Mouse (Mus musculus): ENCODE results near the gene Dennd5b.

Dennd5b gene

DNA sequence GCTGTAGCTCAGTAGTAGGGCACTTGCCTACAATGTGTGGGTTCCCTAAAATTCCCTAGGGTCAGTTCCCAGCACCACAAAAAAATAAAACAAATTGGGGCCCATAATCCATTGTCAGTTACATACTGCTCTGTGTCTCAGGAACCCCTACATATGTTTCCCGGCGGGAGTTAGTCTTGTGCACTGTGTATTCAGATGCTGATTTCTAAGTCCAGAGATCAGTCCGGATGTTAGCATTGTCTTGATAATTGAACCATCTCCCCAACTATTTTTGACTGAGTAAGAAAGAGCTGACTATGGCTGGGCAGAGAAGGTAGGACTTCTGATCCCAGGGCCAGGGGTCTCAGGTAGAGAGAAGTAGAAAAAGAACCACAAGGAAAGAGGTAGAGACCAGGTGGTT lies 144.4 kb downstream of the Dennd5b start:
- in situ Hi-C loops (cut with MboI, MseI): no loop called here

DNA sequence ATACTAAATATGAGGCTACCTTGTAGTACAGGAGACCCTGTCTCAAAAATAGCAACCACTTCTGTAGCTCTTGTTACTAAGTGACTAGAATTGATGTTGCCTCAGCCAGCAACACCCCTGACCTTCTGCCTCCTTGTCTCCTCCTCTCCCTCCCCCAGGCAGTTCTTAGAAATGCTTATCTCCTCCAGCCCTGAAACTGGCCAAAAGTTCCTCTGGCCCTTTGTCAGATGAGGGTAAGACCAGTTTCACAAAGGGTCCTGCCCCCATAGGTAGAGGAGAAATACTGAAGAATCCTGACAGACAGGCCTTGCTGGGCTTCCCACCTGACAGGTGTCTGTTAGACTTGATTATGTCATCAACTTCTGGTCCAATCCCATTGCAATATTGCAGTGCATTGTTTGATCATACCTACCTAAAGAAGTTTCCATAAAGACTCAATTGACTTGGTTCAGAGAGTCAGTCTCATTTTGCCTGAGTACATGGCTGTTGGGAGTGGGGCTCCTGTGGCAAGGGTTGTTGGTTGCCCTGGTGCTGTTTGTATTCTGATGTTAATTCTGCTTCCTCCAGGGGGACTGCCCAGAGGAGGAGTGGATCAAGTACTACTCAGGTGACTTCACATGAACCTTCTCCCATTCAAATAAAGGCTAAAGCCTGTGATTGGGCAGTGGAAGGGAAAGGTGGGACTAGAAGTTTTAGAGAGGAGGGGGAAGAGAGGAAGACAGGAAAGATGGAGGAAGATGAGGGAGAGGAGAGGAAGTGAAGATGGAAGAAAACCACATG lies 145.6 kb downstream of the Dennd5b start:
- in situ Hi-C loops (cut with MboI, MseI): no loop called here

DNA sequence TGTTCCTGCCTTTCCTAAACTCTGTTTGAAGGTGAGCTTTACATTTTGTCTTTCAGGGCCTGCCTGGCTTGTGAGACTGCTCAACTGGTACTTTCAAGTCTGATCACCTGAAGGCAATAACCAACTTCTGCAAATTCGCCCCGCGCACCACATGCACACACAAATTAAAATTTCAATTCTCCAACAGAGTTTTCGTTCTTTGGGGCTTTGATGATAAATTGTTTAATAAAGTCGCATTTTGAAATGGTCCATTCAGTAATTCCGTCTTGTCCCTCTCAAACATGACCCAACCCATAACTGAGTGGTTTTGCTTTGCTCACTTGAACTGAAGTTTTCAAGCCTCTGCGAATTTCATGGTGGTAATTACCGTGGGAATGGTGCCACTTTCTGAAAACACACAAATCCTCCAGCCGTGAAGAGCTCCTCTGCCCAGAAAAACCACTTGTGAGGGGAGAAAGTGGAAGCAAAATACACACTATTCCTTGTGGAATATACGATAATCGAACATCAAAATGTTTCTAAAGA lies 154.5 kb downstream of the Dennd5b start:
- in situ Hi-C loops (cut with MboI, MseI): loop anchor here in 1 of 2 experiments (25.0 kb wide), 1 partner anchor 1835 kb away; no protein-coding TSS in a partner anchor

DNA sequence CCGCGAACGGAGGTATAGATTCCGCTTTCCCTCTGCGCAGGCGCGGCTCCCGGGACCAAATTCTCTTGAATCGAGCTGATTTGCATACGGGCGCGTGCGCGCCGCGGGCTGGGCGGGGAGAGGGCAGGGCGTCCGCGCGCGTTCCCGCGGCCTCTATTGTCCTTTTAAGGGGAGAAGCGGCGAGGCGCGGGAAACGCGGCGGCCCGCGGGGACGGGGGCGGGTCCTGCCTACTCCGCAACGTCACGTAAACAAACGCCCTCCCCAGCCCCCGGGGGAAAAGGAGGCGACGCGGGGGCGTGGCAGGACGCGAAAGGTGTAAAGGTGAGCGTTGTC lies 155.1 kb downstream of the Dennd5b start, which contains the start of gene Sinhcaf:
Sinhcaf (minus strand) TSS at position 59 of the 334 bp plus-strand sequence.
- in situ Hi-C loops (cut with MboI, MseI): loop anchor here in 1 of 2 experiments (25.0 kb wide), 1 partner anchor 1834 kb away; no protein-coding TSS in a partner anchor

DNA sequence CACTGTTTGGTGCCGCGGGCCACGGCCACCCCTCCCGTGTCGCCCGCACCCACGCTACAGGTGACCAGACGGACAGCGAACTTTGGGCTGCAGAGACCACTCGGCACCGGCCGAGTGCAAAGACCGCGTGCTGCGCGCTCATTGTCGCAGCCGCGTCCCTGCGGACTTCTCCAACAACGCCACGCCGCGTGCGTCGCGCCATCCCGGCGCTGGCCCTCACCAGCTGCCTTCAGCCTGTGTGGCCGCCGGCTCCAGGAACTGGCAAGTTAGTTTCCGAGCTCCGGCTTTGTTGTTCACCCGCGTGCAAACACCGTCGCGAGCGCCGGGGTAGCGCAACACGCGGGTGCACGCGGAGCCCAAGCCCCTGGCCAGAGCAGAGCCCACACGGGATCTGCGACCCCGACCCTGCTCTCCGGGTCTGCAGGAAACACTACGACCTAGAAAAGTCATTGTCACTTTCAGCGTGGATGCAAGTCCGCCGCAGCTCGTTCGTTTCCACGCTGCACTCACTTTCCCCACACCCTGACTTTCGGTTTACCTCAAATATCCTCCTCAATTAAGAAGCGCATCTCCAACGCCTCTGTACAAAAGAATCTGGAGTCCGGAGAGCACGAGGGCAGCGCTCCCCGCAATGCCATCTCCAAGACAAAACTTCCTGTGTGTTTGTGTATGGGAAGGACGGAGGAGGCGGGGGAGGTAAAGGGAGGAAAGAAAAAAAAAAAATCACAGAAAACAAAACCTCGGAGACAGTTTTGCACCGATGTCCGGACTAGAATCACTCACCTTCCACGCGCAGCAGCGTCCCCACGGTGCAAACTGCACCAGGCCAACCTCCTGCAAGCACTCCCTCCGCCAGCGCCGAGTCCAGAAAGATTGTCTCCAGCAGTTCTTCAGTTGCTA lies 155.7 kb downstream of the Dennd5b start:
- in situ Hi-C loops (cut with MboI, MseI): loop anchor here in 1 of 2 experiments (25.0 kb wide), 1 partner anchor 1833 kb away; no protein-coding TSS in a partner anchor

DNA sequence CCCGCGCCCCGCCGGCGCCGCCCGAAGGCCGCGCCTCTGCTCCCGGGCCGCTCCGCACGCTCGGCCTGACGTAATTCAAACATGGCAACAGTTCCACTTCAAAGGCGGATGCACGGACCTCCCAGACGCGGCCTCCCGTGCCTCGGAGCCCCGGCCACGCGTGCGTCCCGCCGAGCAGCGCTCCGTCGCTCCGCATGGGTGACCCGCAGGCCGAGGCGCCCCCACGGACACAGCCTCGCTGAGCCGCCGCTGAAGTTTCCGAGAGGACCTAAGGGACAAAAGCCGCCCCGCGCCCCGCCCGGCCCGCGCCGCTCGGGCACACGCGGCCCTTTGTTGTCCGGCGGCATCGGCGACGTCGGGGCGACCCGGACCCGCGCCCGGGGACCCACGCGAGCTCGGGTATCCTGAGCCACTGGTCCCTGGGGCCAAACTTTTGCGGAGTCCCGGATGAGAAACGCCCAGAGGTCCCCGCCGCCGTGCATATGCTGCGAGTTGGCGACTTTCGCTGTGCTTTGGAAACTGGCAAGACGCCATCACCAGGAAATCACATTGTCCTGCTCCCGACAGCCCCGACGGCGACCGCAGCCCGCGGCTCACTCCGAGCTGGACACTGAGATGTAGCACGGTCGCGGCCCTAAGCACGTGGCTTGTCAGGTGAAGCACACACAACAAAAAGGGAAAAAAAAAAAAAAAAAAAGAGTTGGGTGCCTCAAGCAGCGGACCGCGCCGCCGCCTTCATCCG lies 156.5 kb downstream of the Dennd5b start:
- in situ Hi-C loops (cut with MboI, MseI): loop anchor here in 1 of 2 experiments (25.0 kb wide), 1 partner anchor 1833 kb away; no protein-coding TSS in a partner anchor

DNA sequence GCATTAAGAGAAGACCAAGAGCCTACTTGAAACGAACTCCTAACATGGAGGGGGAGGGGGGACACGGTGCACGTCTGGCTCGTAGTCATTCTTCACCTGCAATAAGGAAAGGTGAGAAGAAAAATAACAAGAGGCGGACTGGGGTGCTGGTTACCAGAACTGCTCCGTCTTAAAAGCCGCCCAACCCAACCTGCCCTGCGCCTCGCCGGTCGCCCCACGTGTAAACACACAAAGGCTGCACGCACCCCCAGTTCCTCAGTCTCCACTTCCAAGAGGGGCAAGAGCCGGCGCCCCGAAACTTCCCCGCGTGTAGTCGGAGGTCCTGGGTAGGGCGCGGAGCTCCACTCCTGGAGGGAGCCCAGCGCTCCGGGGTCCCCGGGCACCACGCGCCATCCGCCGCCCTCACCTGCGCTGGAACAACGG lies 157.1 kb downstream of the Dennd5b start:
- in situ Hi-C loops (cut with MboI, MseI): loop anchor here in 1 of 2 experiments (25.0 kb wide), 1 partner anchor 1832 kb away; no protein-coding TSS in a partner anchor

DNA sequence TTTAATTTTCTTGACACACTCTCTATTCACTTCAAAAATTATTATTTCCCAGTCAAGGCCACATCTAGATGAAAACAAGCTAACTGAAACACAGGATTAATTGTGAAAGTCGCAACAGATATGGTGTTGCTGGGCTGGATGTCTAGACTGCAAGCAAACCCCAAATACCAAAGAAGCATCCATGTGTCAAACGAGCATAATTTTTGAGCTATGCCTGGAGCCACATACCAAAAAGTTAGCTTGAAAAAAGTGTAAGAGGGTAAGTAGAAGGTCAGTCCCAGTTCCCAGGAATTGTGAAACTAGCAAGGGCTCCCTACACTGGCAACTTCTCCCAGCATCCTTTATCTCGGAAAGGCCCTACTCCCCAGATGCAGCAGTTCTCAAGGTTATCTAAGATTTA lies 157.8 kb downstream of the Dennd5b start:
- in situ Hi-C loops (cut with MboI, MseI): loop anchor here in 1 of 2 experiments (25.0 kb wide), 1 partner anchor 1831 kb away; no protein-coding TSS in a partner anchor

DNA sequence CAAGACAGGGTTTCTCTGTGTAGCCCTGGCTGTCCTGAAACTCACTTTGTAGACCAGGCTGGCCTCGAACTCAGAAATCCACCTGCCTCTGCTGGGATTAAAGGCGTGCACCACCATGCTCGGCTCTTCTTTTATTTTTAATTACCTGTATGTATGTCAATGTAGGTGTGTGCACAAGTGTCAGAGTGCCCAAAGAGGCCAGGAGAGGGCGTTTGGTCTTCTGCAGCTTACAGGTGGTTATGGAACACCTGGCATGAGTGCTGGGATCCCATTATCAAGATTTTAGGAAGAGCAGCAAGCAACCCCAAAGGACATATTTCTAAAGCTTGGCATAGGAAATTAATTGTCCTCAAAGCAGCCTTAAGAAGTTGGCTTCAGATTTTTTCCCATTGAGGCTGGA lies 159.1 kb downstream of the Dennd5b start:
- in situ Hi-C loops (cut with MboI, MseI): loop anchor here in 1 of 2 experiments (25.0 kb wide), 1 partner anchor 1830 kb away; no protein-coding TSS in a partner anchor

DNA sequence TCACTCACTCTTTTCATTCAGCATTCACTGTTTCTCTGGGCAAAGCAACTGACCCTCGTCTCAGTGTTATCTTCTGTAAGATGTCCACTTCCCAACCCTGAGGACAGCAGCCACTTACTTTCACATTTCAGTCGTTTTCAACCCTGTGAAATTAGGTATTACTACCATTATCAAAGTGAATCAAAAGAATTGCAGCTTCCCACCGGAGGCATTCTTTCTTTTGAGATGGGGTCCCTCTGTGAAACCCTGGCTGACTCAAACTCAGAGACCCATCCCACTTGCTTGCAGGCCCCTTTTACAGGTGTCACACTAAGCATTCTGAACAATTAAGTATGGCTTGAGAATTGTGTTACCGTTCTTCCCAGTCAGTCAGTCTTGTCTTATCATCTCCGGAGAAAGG lies 159.6 kb downstream of the Dennd5b start:
- in situ Hi-C loops (cut with MboI, MseI): loop anchor here in 1 of 2 experiments (25.0 kb wide), 1 partner anchor 1830 kb away; no protein-coding TSS in a partner anchor

DNA sequence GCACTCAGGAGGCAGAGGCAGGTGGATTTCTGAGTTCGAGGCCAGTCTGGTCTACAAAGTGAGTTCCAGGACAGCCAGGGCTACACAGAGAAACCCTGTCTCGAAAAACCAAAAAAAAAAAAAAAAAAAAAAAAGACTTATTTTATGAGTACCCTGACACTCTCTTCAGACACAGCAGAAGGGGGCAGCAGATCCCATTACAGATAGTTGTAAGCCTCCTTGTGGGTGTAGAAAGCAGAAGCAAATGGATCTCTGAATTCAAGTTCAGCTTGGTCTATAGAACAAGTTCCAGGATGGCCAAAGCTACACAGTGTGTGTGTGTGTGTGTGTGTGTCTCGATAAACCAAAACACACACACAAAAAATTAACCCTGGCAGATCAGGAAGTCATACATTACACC lies 161.1 kb downstream of the Dennd5b start:
- in situ Hi-C loops (cut with MboI, MseI): loop anchor here in 1 of 2 experiments (25.0 kb wide), 1 partner anchor 1828 kb away; no protein-coding TSS in a partner anchor
